Mouse (Mus musculus) lung, postnatal 0 days (tissue): ENCODE results near the gene Rbsn.

ENCODE experiments used
- CTCF ChIP-seq: IDR thresholded peaks from 2 replicates; pipeline ENCODE4 v1.5.1; 2016; ENCODE audit warnings: antibody characterized with exemption, mild to moderate bottlenecking
- EP300 ChIP-seq: IDR thresholded peaks from 2 replicates; pipeline ENCODE4 v1.6.1; 2016; ENCODE audit warnings: antibody characterized with exemption, mild to moderate bottlenecking, control low read depth

- no peak for TF ChIP-seq EP300
- no peak for TF ChIP-seq CTCF
Observed at GRCm38 (mm10) chr6:92145881-92146280, 68.8 kb downstream of the Rbsn start.
